Mouse (Mus musculus) embryonic fibroblast, embryonic 13.5 days (primary cell): ENCODE data around the gene 1110059E24Rik.
A peak's percentile ranks its signal among the peaks of the same experiment; 100 is the strongest.

ENCODE experiments used
- CTCF ChIP-seq: IDR thresholded peaks from 2 replicates; pipeline ENCODE4 v1.5.1; 2011; ENCODE audit warnings: mild to moderate bottlenecking, control low read depth, low read length, moderate library complexity, borderline replicate concordance; ENCODE audit not compliant: insufficient read depth
- POLR2A ChIP-seq: IDR thresholded peaks from 2 replicates; pipeline ENCODE4 v1.6.1; 2011; ENCODE audit warnings: low read depth, mild to moderate bottlenecking, control low read depth, low read length, moderate library complexity

DNA sequence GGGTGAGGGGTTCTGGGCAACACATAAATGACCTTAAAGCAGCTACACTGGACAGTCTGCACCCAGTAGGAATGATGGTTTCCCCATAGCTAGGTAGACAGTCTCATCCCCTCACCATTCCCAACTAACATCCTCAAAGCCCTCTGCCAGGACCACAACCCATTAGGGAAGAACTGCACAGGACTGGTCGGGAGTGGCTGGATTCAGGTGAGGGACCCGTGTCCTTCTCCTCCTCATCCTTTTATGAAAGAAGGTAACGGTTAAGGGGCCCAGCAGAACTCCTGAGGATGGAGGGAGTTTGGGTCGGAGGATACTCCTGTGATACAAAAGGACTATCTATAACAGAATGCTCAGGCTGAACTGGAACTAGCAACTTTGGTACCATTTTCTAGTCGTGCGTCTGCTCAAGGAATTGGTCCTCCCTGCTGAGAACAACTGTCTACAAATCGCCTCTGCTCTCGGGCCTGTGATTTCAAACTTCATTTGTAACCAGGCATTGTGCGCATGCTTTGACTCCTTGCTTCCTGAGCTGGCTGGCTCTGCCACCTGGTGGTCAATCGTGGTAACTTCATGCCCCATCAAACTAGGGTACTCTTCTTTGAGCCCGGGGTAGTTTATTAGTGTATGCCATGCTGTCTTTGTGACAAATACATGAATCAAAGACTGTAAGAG lies 88.9 kb downstream of the 1110059E24Rik start:
- TF ChIP-seq POLR2A (no peak), CTCF (peak; percentile 93)
